Mouse (Mus musculus) hindbrain, embryonic 10.5 days (tissue): Measurements from ENCODE around the gene Tsc22d4. TPM values are rescaled to one million over a fixed set of nuclear protein-coding genes. Genes with fewer than 3 reads are reported as not detected.

Experiments used
- DNase-seq: peaks from one replicate; pipeline ENCODE4 v3.0.0-alpha.2; 2017; ENCODE audit warnings: low spot score
- H3K27ac ChIP-seq: fragments of 300-500 bp; sonication (generic); 2 replicates; pipeline ENCODE4 v1.5.1; 2016; ENCODE audit warnings: mild to moderate bottlenecking, moderate library complexity
- H3K27me3 ChIP-seq: fragments of 300-500 bp; sonication (generic); 2 replicates; pipeline ENCODE4 v1.6.1; 2016; ENCODE audit warnings: mild to moderate bottlenecking; ENCODE audit not compliant: poor library complexity, insufficient read depth, severe bottlenecking
- H3K36me3 ChIP-seq: fragments of 300-500 bp; sonication (generic); 2 replicates; pipeline ENCODE4 v1.6.1; 2016; ENCODE audit warnings: mild to moderate bottlenecking, moderate library complexity
- H3K4me1 ChIP-seq: fragments of 300-500 bp; sonication (generic); replicated peaks from 2 replicates; pipeline ENCODE4 v1.6.1; 2016; ENCODE audit warnings: mild to moderate bottlenecking
- H3K4me3 ChIP-seq: fragments of 300-500 bp; sonication (generic); 2 replicates; pipeline ENCODE4 v1.5.1; 2016; ENCODE audit warnings: mild to moderate bottlenecking, moderate library complexity
- H3K9me3 ChIP-seq: fragments of 300-500 bp; sonication (generic); 2 replicates; pipeline ENCODE4 v1.6.1; 2016; ENCODE audit warnings: mild to moderate bottlenecking, moderate library complexity
- WGBS: fragments of 180-500 bp; shearing (Covaris S2); methylation state at CpG from one replicate; pipeline ENCODE4 v1.1.7; 2016; 5-methylcytosine and 5-hydroxymethylcytosine counted together
- polyA plus RNA-seq: library from polyadenylated mRNA; unstranded; fragments of >200 nt; fragmentation: Nextera tagmentation; extraction: Ambion mirVana; gene quantifications from 2 replicates; pipeline ENCODE4 v1.2.1, GENCODE M21; 2016

Tsc22d4 gene
- polyA plus RNA-seq, 1 experiment from 2014 or later, result 86.0 TPM

DNA sequence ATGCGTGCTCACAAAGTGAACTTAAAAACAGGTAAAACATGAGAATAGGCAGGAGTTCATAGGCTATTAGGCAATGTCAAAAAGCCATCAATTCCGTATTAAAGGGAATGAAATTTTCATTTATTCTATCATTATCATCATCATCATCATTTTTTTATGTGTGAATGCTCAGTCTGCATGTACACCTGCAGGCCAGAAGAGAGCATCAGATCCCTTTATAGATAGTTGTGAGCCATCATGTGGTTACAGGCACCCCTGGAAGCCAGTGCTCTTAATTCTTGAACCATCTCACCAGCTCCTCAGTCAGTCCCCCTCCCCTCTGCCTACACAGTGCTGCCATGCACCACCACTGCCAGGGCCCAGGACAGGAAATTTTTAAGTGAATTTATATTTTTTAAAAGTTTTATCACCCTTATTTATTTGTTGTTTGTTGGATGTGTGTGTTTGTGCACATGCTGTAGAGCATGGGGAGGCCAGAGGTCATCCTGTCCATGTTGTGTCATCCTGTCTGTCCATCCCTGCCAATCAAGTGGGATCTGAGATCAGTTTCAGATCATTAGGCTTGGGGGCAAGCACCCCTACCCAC is 43.5 kb downstream of the Tsc22d4 start:
- H3K36me3 ChIP-seq, result peaks cover 12% of the 10 kb centered on the region
- no peak overlapping the region for H3K4me3 ChIP-seq
- H3K9me3 ChIP-seq, result 0 out of 2 replicates have a peak, but pooled peaks cover 2% of the 10 kb centered on the region
- H3K4me1 ChIP-seq, result peaks cover 22% of the 10 kb centered on the region
- DNase-seq, result no peak
- H3K27ac ChIP-seq, result no peak overlapping the region
- 93% methylated on average over 2 of the region's 2 CpGs for WGBS
- peaks cover 18% of the 10 kb centered on the region for H3K27me3 ChIP-seq

DNA sequence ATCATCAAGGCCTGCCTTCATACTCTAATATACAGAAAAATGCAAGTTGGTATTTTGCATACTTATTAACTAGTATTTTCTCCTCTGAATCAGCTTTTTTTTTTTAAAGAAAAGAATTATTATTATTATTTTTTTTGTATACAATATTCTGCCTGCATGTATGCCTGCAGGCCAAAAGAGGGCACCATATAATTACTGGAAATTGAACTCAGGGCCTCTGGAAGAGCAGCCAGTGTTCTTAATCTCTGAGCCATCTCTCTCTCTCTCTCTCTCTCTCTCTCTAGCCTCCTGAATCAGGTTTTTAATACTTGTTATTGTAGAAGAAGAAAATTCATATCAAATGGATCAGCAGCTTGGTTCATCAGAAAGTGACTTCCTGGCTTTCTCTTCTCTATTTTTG is 46.0 kb downstream of the Tsc22d4 start:
- DNase-seq, result no peak

GRCm38 (mm10) chr5:137796606-137797005 is 51.1 kb downstream of the Tsc22d4 start:
- no peaks in the 10 kb centered on the region for H3K4me1 ChIP-seq
- 81% methylated on average over 3 of the region's 3 CpGs for WGBS
- H3K27me3 ChIP-seq, result no peaks in the 10 kb centered on the region
- H3K9me3 ChIP-seq, result no peaks in the 10 kb centered on the region
- no peak overlapping the region for H3K27ac ChIP-seq
- no peaks in the 10 kb centered on the region for H3K36me3 ChIP-seq
- H3K4me3 ChIP-seq, result no peak overlapping the region
- DNase-seq, result no peak

More for the DNA sequence above, 46.0 kb downstream of the Tsc22d4 start:
- H3K9me3 ChIP-seq, result 0 out of 2 replicates have a peak, but pooled peaks cover 2% of the 10 kb centered on the region
- no peak overlapping the region for H3K27ac ChIP-seq
- H3K36me3 ChIP-seq, result no peaks in the 10 kb centered on the region
- H3K4me3 ChIP-seq, result no peak overlapping the region
- H3K27me3 ChIP-seq, result peaks cover 18% of the 10 kb centered on the region
- H3K4me1 ChIP-seq, result peaks cover 6% of the 10 kb centered on the region

DNA sequence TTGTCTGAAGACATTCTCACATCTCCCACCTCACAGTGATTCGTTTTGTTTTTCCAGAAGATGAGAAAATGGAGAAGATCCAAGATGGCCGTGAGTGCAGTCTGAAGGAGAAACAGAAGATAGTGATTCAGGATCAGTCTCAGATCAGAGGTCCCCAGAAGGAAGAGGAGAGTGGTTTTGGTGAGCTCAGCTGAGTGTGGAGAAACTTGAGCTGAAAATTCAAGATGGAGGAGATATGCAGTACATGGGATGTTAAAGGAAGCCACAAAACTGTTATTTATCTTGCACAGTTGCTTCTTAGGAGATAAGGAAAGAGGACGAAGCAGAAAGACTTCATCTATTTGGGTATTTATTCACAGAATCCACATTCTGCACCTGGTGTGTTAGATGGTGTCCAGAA is 55.4 kb downstream of the Tsc22d4 start:
- no peak overlapping the region for H3K27ac ChIP-seq
- H3K4me3 ChIP-seq, result no peak overlapping the region
- 80% methylated on average over 3 of the region's 3 CpGs for WGBS
- no peaks in the 10 kb centered on the region for H3K4me1 ChIP-seq
- no peaks in the 10 kb centered on the region for H3K27me3 ChIP-seq
- DNase-seq, result no peak
- no peaks in the 10 kb centered on the region for H3K9me3 ChIP-seq
- H3K36me3 ChIP-seq, result no peaks in the 10 kb centered on the region

DNA sequence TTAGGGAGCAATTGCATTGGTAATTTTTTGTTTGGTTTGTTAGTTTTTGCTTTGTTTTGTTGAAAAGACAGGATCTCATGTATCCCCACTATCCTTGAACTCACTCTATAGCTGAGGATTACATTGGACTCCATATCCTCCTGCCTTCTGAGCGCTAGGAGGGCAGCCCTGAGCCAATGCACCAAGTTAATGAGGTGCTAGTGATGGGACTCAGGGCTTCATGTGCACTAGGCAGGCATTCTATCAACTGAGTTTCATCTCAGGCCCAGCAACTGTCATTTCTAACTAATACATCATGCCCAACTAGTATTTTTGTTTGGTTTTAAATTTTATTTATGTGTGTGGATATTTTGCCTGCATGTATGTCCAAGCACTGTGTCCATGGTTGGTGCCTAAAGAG is 60.6 kb downstream of the Tsc22d4 start:
- Histone ChIP-seq H3K4me3 (no peak overlapping the region), H3K27me3 (no peaks in the 10 kb centered on the region), H3K36me3 (no peaks in the 10 kb centered on the region), H3K4me1 (no peaks in the 10 kb centered on the region), H3K27ac (no peak overlapping the region), H3K9me3 (no peaks in the 10 kb centered on the region)
- DNase-seq, result no peak
- WGBS, result 72% methylated on average over 1 of the region's 1 CpGs

GRCm38 (mm10) chr5:137808316-137808715 is 62.8 kb downstream of the Tsc22d4 start:
- Histone ChIP-seq H3K4me1 (no peaks in the 10 kb centered on the region), H3K27me3 (no peaks in the 10 kb centered on the region), H3K36me3 (no peaks in the 10 kb centered on the region), H3K27ac (no peak overlapping the region), H3K9me3 (no peaks in the 10 kb centered on the region), H3K4me3 (no peak overlapping the region)
- DNase-seq, result no peak
- 89% methylated on average over 5 of the region's 5 CpGs for WGBS

DNA sequence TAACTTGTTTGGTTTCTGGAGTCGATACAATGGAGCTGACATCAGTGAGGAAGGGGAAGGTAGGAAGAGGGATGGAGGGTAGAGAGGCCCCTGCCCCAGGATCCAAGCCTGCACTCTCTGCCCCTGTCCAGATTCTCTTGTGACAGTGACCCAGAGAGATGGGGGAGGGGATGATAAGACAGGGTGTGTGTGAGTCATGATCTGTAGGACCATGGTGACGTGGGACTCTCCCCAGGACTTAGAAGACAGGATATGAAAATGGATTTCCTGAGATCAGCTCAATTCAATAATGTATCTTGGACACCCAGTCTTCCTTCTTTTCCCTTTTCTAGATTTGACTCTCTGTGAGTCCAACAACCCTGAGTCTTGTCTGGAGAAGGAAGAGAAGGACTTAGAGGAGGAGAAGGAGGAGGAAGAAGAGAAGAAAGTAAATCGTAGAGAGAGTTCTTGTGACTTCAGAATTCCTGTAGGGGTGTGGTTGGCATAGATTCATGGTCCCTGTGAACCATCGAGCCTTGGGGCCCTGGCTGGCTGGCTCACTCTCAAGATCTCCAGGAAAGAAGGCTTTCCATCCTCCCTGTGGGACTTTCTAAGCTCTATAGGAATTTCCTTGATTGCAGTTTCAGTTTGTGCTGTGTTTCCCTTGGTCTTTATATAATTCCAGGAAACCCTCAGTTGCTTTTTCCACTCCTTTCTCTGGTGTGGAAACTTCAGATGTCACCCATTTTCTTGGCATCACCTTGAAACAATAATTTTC is 72.1 kb downstream of the Tsc22d4 start:
- no peak overlapping the region for H3K4me3 ChIP-seq
- 0 out of 2 replicates have a peak, but pooled peaks cover 3% of the 10 kb centered on the region for H3K4me1 ChIP-seq
- no peaks in the 10 kb centered on the region for H3K36me3 ChIP-seq
- H3K9me3 ChIP-seq, result 0 out of 2 replicates have a peak, but pooled peaks cover 3% of the 10 kb centered on the region
- WGBS, result 81% methylated on average over 4 of the region's 4 CpGs
- H3K27me3 ChIP-seq, result no peaks in the 10 kb centered on the region
- DNase-seq, result no peak
- H3K27ac ChIP-seq, result no peak overlapping the region

Other genes with a start within 250 kb of the Tsc22d4 start
- gene Pop7, start 243.2 kb upstream of the Tsc22d4 start, polyA plus RNA-seq, result 56.1 and 70.9 TPM in 2 replicates
- gene Gigyf1, start 227.2 kb upstream of the Tsc22d4 start, polyA plus RNA-seq, result 14.7 and 14.9 TPM in 2 replicates
- 1.3 and 4.5 TPM in 2 replicates for gene Epo, start 212.5 kb upstream of the Tsc22d4 start, polyA plus RNA-seq
- 387 and 460 TPM in 2 replicates for gene Gnb2, start 212.2 kb upstream of the Tsc22d4 start, polyA plus RNA-seq
- gene Actl6b, start 192.2 kb upstream of the Tsc22d4 start, polyA plus RNA-seq, result 10.3 and 47.6 TPM in 2 replicates
- 1.7 and 4.9 TPM in 2 replicates for gene Tfr2, start 175.9 kb upstream of the Tsc22d4 start, polyA plus RNA-seq
- gene Mospd3, start 144.7 kb upstream of the Tsc22d4 start, polyA plus RNA-seq, result 15.2 and 27.5 TPM in 2 replicates
- 72.2 and 95.5 TPM in 2 replicates for gene Pcolce, start 131.9 kb upstream of the Tsc22d4 start, polyA plus RNA-seq
- gene Fbxo24, start 116.7 kb upstream of the Tsc22d4 start, polyA plus RNA-seq, result 0.30 TPM in 2 replicates
- gene Lrch4, start 116.6 kb upstream of the Tsc22d4 start, polyA plus RNA-seq, result 35.3 and 39.7 TPM in 2 replicates
- 14.1 and 14.9 TPM in 2 replicates for gene Gm20605, start 116.6 kb upstream of the Tsc22d4 start, polyA plus RNA-seq
- 7.1 and 7.8 TPM in 2 replicates for gene Sap25, start 104.4 kb upstream of the Tsc22d4 start, polyA plus RNA-seq
- gene Irs3, start 100.0 kb upstream of the Tsc22d4 start, polyA plus RNA-seq, result 0.42 and 0.67 TPM in 2 replicates
- 25.9 and 27.6 TPM in 2 replicates for gene Agfg2, start 61.0 kb upstream of the Tsc22d4 start, polyA plus RNA-seq
- 4.7 and 9.5 TPM in 2 replicates for gene Nyap1, start 4.1 kb upstream of the Tsc22d4 start, polyA plus RNA-seq
- gene Ppp1r35, start 33.1 kb downstream of the Tsc22d4 start, polyA plus RNA-seq, result 51.4 and 78.3 TPM in 2 replicates
- gene Mepce, start 41.9 kb downstream of the Tsc22d4 start, polyA plus RNA-seq, result 12.6 TPM in 2 replicates
- gene Zcwpw1, start 42.1 kb downstream of the Tsc22d4 start, polyA plus RNA-seq, result 11.9 and 13.9 TPM in 2 replicates
- 0.21 and 0.29 TPM in 2 replicates for gene Pilra, start 90.6 kb downstream of the Tsc22d4 start, polyA plus RNA-seq
- gene Pilrb1, start 112.4 kb downstream of the Tsc22d4 start, polyA plus RNA-seq, result not detected in 2 replicates
- gene Pilrb2, start 126.1 kb downstream of the Tsc22d4 start, polyA plus RNA-seq, result 0.37 TPM in 1 of 2 replicates, not detected in the other
- not detected in 2 replicates for gene Cyp3a13, start 175.9 kb downstream of the Tsc22d4 start, polyA plus RNA-seq
- gene Gjc3, start 217.4 kb downstream of the Tsc22d4 start, polyA plus RNA-seq, result 0.10 and 0.30 TPM in 2 replicates
- gene Azgp1, start 235.8 kb downstream of the Tsc22d4 start, polyA plus RNA-seq, result not detected in 2 replicates